Mouse (Mus musculus): ENCODE data around the gene Plekha4. TPM values are rescaled to one million over a fixed set of nuclear protein-coding genes. Genes with fewer than 3 reads are reported as not detected.
A peak's percentile ranks its signal among the peaks of the same experiment; 100 is the strongest.
"Not testable (repeated sequence)": the region's sequence is repeated elsewhere in the genome, so short reads cannot be mapped to it uniquely, and the experiment has no call there.

The Plekha4 gene
- polyA plus RNA-seq, 1 experiment from 2014 or later, result 1.1 TPM

DNA sequence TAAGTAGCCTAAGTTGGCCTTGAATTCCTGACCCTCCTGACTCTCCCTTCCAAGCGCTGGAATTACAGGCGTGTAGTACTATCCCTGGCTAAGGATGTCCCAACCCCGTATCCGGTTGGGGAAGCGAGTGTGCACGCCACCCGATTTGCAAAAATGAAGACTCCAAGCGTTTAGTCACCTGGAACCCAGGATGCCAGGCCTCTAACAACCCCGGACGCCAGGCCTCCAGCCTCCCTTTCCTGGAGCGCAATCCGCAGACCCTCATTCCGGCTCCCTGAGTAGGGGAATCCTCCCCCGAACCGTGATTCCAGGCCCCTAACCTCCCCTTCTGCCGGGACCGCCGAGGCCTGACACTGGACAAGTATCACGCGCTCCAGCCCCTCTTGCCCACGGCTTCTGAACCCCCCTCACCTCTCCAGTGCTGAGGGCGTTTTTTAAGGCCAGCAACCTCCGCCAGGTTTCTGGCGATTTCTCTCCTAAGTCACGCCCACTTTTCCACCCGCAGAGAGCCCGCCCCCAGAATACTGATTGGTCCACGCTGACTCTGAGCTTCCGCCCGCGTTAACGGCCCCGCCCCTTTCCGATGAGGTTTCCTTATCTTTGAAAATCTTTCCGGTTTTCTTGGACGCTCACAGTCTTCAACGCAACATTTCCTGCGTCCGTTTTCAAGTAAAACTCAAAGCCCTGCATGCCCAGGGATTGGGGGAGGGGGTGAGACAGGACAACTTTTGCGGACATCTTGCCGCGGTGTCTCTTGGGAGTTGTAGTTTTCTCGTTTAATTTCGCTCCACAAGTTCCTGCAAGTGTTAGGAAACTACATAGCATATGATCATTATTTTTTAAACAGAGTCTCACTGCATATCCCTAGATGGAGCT, 16.0 kb upstream of the Plekha4 start, which contains the start of gene Nucb1:
Gene Nucb1, minus strand, starts transcription at position 495 of the 876 bp plus-strand sequence.
- ATAC-seq (ENCODE audit: extremely low read depth, insufficient number of reproducible peaks, low FRiP score, low TSS enrichment), result peak; percentile 76
- under 1% methylated on average over 44 of the region's 44 CpGs for WGBS

DNA sequence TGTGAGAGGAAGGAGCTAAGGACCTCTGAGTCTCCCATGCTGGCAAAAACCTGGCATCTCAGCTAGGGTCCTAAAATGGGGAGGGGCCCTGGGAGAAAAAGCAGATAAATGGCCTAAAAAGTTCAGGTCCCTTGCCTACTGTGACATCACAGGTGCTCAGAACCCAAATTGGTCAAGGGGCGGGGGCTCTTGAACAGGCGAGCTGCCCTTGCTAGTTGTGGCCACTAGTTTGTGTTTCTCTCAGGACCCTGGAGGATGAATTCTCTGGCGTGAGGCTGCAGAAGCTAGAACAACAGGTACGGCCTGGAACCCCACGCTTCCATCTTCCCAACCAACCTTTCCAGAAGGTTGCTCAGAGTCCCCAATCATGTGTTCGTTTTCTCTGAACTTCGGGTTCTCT, 11.7 kb upstream of the Plekha4 start:
- Histone ChIP-seq H3K9ac (no peak overlapping the region), H3K9me3 (no peaks in the 10 kb centered on the region), H3K4me2 (no peak overlapping the region), H3K27ac (replicated peaks) (no peak overlapping the region), H3K36me3 (no peaks in the 10 kb centered on the region), H3K4me1 (peaks cover 18% of the 10 kb centered on the region), H3K27me3 (replicated peaks) (no peaks in the 10 kb centered on the region), H3K4me3 (no peak overlapping the region)
- WGBS, result 84% methylated on average over 7 of the region's 7 CpGs
- ATAC-seq (ENCODE audit: extremely low read depth, insufficient number of reproducible peaks, low FRiP score, low TSS enrichment), result no peak

More for the DNA sequence above, 16.0 kb upstream of the Plekha4 start, which contains the start of gene Nucb1:
- Histone ChIP-seq H3K4me3 (peak within 1 kb of the TSS; percentile 90), H3K4me2 (peak within 1 kb of the TSS; percentile 96), H3K9ac (peak within 1 kb of the TSS; percentile 95), H3K27ac (replicated peaks) (peak within 1 kb of the TSS; percentile 90), H3K27me3 (replicated peaks) (no peaks in the 10 kb centered on the region), H3K9me3 (no peaks in the 10 kb centered on the region), H3K4me1 (peaks cover 19% of the 10 kb centered on the region), H3K36me3 (peaks cover 29% of the 10 kb centered on the region)

DNA sequence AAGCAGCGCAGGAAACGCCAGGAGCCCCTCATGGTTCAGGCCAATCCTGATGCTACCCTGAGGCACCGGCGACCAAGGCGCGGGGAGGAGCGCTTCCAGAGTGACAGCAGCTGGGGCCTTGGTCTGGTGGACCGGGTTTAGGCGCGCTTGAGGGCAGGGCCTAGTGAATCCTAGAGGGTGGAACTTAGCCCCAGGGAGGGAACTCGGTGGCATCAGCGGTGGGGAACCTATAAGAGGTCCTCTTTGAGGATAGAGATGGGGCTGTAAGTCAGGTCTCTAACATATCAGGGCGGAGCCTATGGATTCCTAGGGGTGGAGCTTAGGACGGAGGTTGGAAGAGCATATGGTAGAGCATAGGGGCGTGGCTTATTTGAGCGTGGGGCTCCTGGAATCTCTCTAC, 10.7 kb upstream of the Plekha4 start:
- no peaks in the 10 kb centered on the region for H3K9me3 ChIP-seq
- H3K36me3 ChIP-seq, result no peaks in the 10 kb centered on the region
- peak; percentile 65; the same call in 1 of the 2 replicates for ATAC-seq (ENCODE audit: extremely low read depth, insufficient number of reproducible peaks, low FRiP score, low TSS enrichment)
- WGBS, result 18% methylated on average over 16 of the region's 16 CpGs
- peak overlapping the region; percentile 24; the same call in 1 of the 2 replicates for H3K4me3 ChIP-seq
- H3K27me3 ChIP-seq (replicated peaks), result no peaks in the 10 kb centered on the region
- no peak overlapping the region; the same call in 1 of the 2 replicates for H3K9ac ChIP-seq
- peak overlapping the region; percentile 52 for H3K4me2 ChIP-seq
- peaks cover 16% of the 10 kb centered on the region for H3K4me1 ChIP-seq
- H3K27ac ChIP-seq (replicated peaks), result peak overlapping the region; percentile 13

DNA sequence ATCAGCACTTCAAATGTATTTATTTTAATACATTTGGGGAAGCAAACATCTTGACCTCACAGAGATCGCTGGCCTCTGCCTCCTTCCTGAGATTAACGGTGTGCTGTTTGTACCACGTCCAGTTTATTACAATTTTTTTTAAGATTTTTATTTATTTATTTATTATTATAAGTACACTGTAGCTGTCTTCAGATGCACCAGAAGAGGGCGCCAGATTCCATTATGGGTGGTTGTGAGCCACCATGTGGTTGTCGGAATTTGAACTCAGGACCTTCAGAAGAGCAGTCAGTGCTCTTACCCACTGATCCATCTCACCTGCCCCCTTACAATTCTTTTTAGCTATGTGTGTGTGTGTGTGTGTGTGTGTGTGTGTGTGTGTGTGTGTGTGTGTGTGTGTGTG, 9.3 kb upstream of the Plekha4 start:
- H3K9ac ChIP-seq; H3K9me3 ChIP-seq; H3K27me3 ChIP-seq (replicated peaks); H3K27ac ChIP-seq (replicated peaks); H3K4me2 ChIP-seq; H3K36me3 ChIP-seq; H3K4me3 ChIP-seq; ATAC-seq (ENCODE audit: extremely low read depth, insufficient number of reproducible peaks, low FRiP score, low TSS enrichment): not testable (repeated sequence)
- H3K4me1 ChIP-seq, result peaks cover 21% of the 10 kb centered on the region
- 61% methylated on average over 5 of the region's 5 CpGs for WGBS

DNA sequence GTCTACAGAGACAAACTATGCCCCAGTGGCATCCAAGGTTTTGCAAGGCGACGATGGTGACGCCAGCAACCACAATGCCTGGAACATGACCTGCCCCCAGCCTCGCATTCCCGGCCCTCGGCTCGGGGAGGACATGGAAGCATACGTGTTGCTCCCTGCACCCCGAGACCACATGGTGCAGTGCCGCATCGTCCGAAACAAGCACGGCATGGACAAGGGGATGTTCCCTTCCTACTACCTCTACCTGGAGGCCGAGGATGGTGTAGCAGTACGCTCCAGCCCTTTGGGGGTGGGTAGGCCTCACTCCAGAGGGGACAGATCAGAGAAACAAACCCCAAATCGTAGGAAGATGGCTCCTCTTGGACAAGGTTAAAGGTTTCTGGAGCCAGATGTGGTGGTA, 7.5 kb upstream of the Plekha4 start:
- H3K4me3 ChIP-seq, result no peak overlapping the region
- whole genome bisulfite sequencing, result 88% methylated on average over 16 of the region's 16 CpGs
- H3K4me1 ChIP-seq, result peaks cover 38% of the 10 kb centered on the region
- H3K27ac ChIP-seq (replicated peaks), result no peak overlapping the region
- no peak for ATAC-seq (ENCODE audit: extremely low read depth, insufficient number of reproducible peaks, low FRiP score, low TSS enrichment)
- no peak overlapping the region for H3K4me2 ChIP-seq
- H3K9ac ChIP-seq, result no peak overlapping the region
- no peaks in the 10 kb centered on the region for H3K9me3 ChIP-seq
- peaks cover 14% of the 10 kb centered on the region for H3K36me3 ChIP-seq
- no peaks in the 10 kb centered on the region for H3K27me3 ChIP-seq (replicated peaks)

DNA sequence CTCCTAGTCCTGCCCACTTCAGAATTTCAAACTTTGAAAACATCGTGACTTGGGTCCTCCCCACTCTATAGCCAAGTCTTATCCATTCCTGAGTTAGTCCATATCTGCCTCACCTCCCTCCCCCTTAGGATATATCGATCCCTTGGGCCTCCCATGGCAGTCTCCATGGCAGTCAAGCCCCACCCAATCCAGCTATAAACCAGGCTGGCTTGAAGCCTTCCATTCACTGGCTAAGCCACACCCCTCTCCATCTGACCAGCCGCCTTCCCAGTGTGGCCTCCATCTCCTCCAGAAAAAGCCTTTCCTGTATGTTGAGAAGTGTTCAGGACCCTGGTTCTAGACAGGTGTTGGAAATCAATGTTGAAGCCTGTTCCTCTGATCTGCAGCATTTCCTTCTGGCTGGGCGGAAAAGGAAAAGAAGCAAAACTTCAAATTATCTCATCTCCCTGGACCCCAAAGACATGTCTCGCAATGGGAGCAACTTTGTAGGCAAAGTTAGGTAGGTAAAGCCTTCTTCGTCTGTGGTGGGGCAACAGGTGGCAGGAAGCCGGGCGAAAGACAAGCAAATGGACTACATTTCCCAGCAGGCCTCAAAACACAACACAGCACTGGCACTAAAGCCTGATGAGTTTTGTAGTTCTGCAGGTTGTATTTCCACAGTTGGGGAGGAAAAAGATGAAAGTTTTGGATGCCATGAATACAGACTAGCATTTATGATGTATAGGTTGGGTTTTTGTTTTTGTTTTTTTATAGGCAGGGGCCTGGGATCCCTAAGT, 6.6 kb upstream of the Plekha4 start:
- Histone ChIP-seq H3K4me2 (no peak overlapping the region; the same call in 1 of the 2 replicates), H3K9ac (no peak overlapping the region), H3K4me3 (no peak overlapping the region), H3K4me1 (peaks cover 45% of the 10 kb centered on the region), H3K27me3 (replicated peaks) (no peaks in the 10 kb centered on the region), H3K27ac (replicated peaks) (no peak overlapping the region), H3K36me3 (peaks cover 22% of the 10 kb centered on the region), H3K9me3 (no peaks in the 10 kb centered on the region)
- WGBS, result 71% methylated on average over 8 of the region's 8 CpGs
- no peak for ATAC-seq (ENCODE audit: extremely low read depth, insufficient number of reproducible peaks, low FRiP score, low TSS enrichment)

DNA sequence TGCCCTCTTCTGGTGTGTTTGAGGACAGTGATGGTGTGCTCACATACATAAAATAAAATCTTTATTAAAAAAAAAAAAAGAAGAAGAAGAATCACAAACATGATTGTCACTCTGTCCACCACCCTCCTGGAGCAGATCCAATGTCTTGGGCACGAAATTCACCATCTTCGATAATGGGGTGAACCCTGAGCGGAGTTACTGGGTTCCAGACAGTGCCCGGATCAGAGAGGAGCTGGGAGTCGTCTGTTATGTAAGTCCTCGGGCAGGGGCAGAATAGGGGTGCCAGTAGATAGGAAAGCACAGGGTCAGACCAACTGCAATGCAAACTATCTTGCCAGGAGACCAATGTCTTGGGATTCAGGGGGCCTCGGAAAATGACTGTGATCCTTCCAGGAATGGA, 5.5 kb upstream of the Plekha4 start:
- Histone ChIP-seq H3K9me3 (no peaks in the 10 kb centered on the region), H3K27me3 (replicated peaks) (no peaks in the 10 kb centered on the region), H3K9ac (no peak overlapping the region), H3K27ac (replicated peaks) (no peak overlapping the region), H3K4me2 (peak overlapping the region; percentile 91), H3K4me3 (peak overlapping the region; percentile 92), H3K4me1 (peaks cover 49% of the 10 kb centered on the region), H3K36me3 (peaks cover 23% of the 10 kb centered on the region)
- no peak for ATAC-seq (ENCODE audit: extremely low read depth, insufficient number of reproducible peaks, low FRiP score, low TSS enrichment)
- 88% methylated on average over 7 of the region's 7 CpGs for WGBS

DNA sequence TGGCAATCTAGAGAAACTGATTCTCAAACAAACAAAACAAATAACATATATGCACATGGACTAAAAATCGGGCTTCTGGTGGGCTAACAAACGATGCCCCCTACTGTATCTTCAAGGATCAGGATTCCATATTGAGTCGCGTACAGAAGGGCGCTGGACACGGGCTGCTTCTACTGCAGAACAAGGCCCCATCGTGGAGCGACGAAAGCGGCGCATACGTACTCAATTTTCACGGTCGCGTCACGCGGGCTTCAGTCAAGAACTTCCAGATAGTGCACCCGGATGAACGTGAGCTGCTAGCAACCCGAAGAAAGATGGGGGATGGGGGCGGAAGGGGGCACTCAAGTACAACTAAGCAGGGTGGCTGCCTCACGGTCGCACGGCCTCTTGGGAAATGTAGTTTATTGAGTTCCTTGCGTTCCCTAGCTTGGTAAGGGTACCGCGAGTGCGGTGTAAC, 4.4 kb upstream of the Plekha4 start:
- ATAC-seq (ENCODE audit: extremely low read depth, insufficient number of reproducible peaks, low FRiP score, low TSS enrichment), result peak; percentile 14; the same call in 1 of the 2 replicates
- H3K9me3 ChIP-seq, result no peaks in the 10 kb centered on the region

DNA sequence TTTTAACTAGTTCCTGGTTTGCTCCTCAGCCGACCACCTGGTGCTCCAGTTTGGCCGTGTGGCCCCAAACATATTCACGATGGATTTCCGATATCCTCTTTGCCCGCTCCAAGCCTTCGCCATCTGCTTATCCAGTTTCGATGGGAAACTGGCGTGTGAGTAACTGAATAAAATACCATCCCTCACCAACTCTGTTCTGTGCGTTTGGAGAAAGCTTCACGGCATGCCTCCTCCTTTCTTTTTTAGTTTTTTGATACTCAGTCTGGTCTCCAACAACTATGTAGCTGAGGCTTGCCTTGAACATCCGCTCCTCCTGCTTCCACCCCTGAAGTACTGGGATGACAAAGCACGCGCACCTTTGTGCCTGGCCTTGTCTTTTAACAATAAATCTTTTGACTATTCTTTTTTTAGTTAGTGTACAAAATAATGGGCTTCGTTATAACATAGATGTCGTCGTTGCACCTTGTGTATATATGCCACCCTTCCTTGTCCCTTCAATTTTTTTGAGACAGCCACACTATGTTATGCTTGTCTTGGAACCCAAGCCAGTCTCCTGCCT, 3.9 kb upstream of the Plekha4 start:
- H3K9me3 ChIP-seq, result no peaks in the 10 kb centered on the region
- H3K4me1 ChIP-seq, result peaks cover 46% of the 10 kb centered on the region
- H3K4me3 ChIP-seq, result peak overlapping the region; percentile 92
- peak overlapping the region; percentile 88 for H3K9ac ChIP-seq
- peak overlapping the region; percentile 91 for H3K4me2 ChIP-seq
- peak overlapping the region; percentile 89 for H3K27ac ChIP-seq (replicated peaks)
- WGBS, result 50% methylated on average over 16 of the region's 16 CpGs
- H3K36me3 ChIP-seq, result peaks cover 23% of the 10 kb centered on the region
- no peak for ATAC-seq (ENCODE audit: extremely low read depth, insufficient number of reproducible peaks, low FRiP score, low TSS enrichment)
- no peaks in the 10 kb centered on the region for H3K27me3 ChIP-seq (replicated peaks)

More for the DNA sequence above, 4.4 kb upstream of the Plekha4 start:
- Histone ChIP-seq H3K36me3 (peaks cover 23% of the 10 kb centered on the region), H3K4me1 (peaks cover 43% of the 10 kb centered on the region), H3K9ac (peak overlapping the region; percentile 88), H3K27ac (replicated peaks) (peak overlapping the region; percentile 89), H3K4me2 (peak overlapping the region; percentile 91), H3K4me3 (peak overlapping the region; percentile 92), H3K27me3 (replicated peaks) (no peaks in the 10 kb centered on the region)
- WGBS, result under 1% methylated on average over 28 of the region's 28 CpGs

DNA sequence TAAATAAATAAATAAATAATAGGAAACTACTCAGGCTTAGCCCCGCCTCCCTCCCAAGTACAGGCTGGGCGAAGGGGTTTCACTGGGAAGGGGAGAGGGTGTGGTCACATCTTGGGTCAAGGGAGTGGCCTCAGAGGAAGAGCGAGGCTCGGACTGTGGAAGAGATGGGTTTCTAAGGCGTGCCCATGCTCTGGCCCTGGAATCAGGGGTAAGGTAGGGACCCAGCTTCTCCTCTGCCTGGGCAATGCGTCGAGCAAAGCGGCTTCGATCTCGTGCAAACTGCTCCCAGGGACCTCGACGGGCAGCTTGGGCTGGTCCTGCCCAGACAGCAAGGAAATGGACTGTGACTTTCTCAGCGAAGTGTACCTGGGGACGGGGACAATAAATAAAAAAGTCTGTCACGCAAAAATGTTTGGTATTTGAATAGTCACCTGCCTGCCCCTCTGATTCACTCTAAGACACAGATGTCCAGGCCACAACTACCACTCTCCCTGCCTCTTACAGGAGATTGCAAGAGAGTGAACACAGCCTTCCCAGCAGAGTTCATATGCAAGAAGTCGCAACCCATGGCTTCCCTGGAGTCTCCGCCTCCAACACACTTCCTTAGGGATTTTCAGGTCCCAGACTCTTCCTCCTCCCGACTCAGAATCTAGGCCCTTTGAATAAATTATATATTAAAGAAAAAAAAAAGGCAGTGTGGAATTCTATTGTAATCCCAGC, 3.0 kb upstream of the Plekha4 start:
- H3K27me3 ChIP-seq (replicated peaks), result no peaks in the 10 kb centered on the region
- peak overlapping the region; percentile 88 for H3K9ac ChIP-seq
- peaks cover 23% of the 10 kb centered on the region for H3K36me3 ChIP-seq
- no peaks in the 10 kb centered on the region for H3K9me3 ChIP-seq
- ATAC-seq (ENCODE audit: extremely low read depth, insufficient number of reproducible peaks, low FRiP score, low TSS enrichment), result peak; percentile 35; the same call in 1 of the 2 replicates
- WGBS, result 66% methylated on average over 18 of the region's 18 CpGs
- H3K4me3 ChIP-seq, result peak overlapping the region; percentile 92
- peak overlapping the region; percentile 91 for H3K4me2 ChIP-seq
- peaks cover 46% of the 10 kb centered on the region for H3K4me1 ChIP-seq
- peak overlapping the region; percentile 89 for H3K27ac ChIP-seq (replicated peaks)

Data from heart, embryonic 13.5 days (tissue).